In genomic region chr6:90450179-90450578, GRCm38 (mm10) we compare ENCODE assay signal across 9 mouse cellular contexts. TPM values are rescaled to one million over a fixed set of nuclear protein-coding genes. Genes with fewer than 3 reads are reported as not detected.
DNase-seq lines count a peak whose midpoint lies in the region; ATAC-seq and TF ChIP-seq lines count a peak whose summit lies in the region.
"Had no signal": no experiment of that assay in that cellular context is flagged by ENCODE, and none has a peak within 500 bp of the region (broad histone marks: within the 10 kb centered on the region; RNA-seq: fewer than 3 reads in every experiment).

No protein-coding gene starts in this region.

- DNase-seq in left cerebral cortex, adult 18-20 months (ENCODE audit: low spot score in 2 of 2) = peak; percentile 80 to 92
- DNase-seq in left cerebral cortex, adult 11 months (ENCODE audit: low spot score) = no peak
- peak; percentile 78 to 81 for DNase-seq in left cerebral cortex, postnatal 25 days (ENCODE audit: low spot score in 2 of 2)
- peak; percentile 81 for DNase-seq in retina, embryonic 14.5 days (ENCODE audit: low spot score)
- peak; percentile 72 to 90 for DNase-seq in urinary bladder, postnatal 4 days (ENCODE audit: low spot score in 2 of 2)

- H3K27ac ChIP-seq in bone marrow, adult 2 months (ENCODE audit: control insufficient read depth, insufficient read depth, low read depth, low read length, poor library complexity) = no peak overlapping the region
- no peak overlapping the region for H3K27ac ChIP-seq in embryonic fibroblast, embryonic 13.5 days (ENCODE audit: insufficient read depth, low read length)
- H3K27ac ChIP-seq: midbrain, embryonic 12.5 days had no signal

- 18% methylated on average over 7 of the region's 7 CpGs for WGBS in bone marrow, adult 2 months

- ATAC-seq in hematopoietic stem cell, adult 5-6 weeks (replicated peaks in 1 of 2; ENCODE audit: insufficient read depth in 1 of 2, low FRiP score in 2 of 2, low TSS enrichment in 1 of 2, low read depth in 1 of 2, poor library complexity in 2 of 2, severe bottlenecking in 2 of 2) = peak; percentile 53 to 59; a peak in 2 of 4 replicates

- no peak overlapping the region for H3K4me3 ChIP-seq in bone marrow, adult 2 months (replicated peaks; ENCODE audit: control insufficient read depth, low read depth, low read length)
- H3K4me3 ChIP-seq in embryonic fibroblast, embryonic 13.5 days (ENCODE audit: insufficient read depth, low read length) = no peak overlapping the region
- H3K4me3 ChIP-seq: midbrain, embryonic 12.5 days had no signal

- peak; percentile 44; the same call in 1 of the 2 replicates for TF ChIP-seq CTCF in bone marrow, adult 2 months (IDR thresholded peaks at IDR 0.05; ENCODE audit: control insufficient read depth, insufficient read depth, low read length)
- peak; percentile 82 for TF ChIP-seq CTCF in embryonic fibroblast, embryonic 13.5 days (IDR thresholded peaks at IDR 0.05; ENCODE audit: borderline replicate concordance, insufficient read depth, low read length)

- no peaks in the 10 kb centered on the region for H3K4me1 ChIP-seq in bone marrow, adult 2 months (ENCODE audit: control insufficient read depth, insufficient read depth, low read length)
- H3K4me1 ChIP-seq in embryonic fibroblast, embryonic 13.5 days (ENCODE audit: control insufficient read depth, insufficient read depth, low read length) = no peaks in the 10 kb centered on the region

- intact Hi-C loops in left cerebral cortex, postnatal 25 days (cut with DNase I) = loop anchor here (5.0 kb wide), 2 partner anchors 67 to 87 kb away; no protein-coding TSS in a partner anchor

- no peak for TF ChIP-seq POLR2A in bone marrow, adult 2 months (IDR thresholded peaks at IDR 0.05; ENCODE audit: borderline replicate concordance, control insufficient read depth, low read depth, low read length)
- TF ChIP-seq POLR2A in embryonic fibroblast, embryonic 13.5 days (IDR thresholded peaks at IDR 0.05; ENCODE audit: low read depth, low read length) = no peak

RNA-seq across cellular contexts. Expression of gene Klf15, which starts 12.2 kb away (rescaled TPM):
- total RNA-seq in left cerebral cortex, adult 18-20 months (2021) = 10 to 100 TPM; 23.9 to 24.8 TPM
- polyA plus RNA-seq in bone marrow, adult 2 months (2011; ENCODE audit: insufficient read depth, insufficient read length, low replicate concordance, missing spikeins) = 2.5 TPM in 1 of 2 replicates, not detected in the other
- 1.1 and 1.8 TPM in 2 replicates for polyA plus RNA-seq in embryonic fibroblast, embryonic 13.5 days (2011; ENCODE audit: insufficient read length, low read depth, missing spikeins)
- total RNA-seq in hematopoietic stem cell, adult 5-6 weeks (2017) = not detected in 2 replicates
- 10 to 100 TPM; 20.8 to 24.2 TPM for total RNA-seq in left cerebral cortex, postnatal 25 days (2021)

RNA-seq across cellular contexts. Expression of gene Cfap100, which starts 21.6 kb away (rescaled TPM):
- total RNA-seq in left cerebral cortex, adult 18-20 months (2021) = 1 to 10 TPM; 4.9 to 5.3 TPM
- polyA plus RNA-seq in bone marrow, adult 2 months (2011; ENCODE audit: insufficient read depth, insufficient read length, low replicate concordance, missing spikeins) = 0.72 TPM in 1 of 2 replicates, not detected in the other
- polyA plus RNA-seq in embryonic fibroblast, embryonic 13.5 days (2011; ENCODE audit: insufficient read length, low read depth, missing spikeins) = 0.95 and 3.1 TPM in 2 replicates
- not detected in 2 replicates for total RNA-seq in hematopoietic stem cell, adult 5-6 weeks (2017)
- 1 to 10 TPM; 3.8 to 3.9 TPM for total RNA-seq in left cerebral cortex, postnatal 25 days (2021)

RNA-seq across cellular contexts. Expression of gene Aldh1l1, which starts 36.0 kb away (rescaled TPM):
- 10 to 100 TPM; 46.6 to 54.5 TPM for total RNA-seq in left cerebral cortex, adult 18-20 months (2021)
- polyA plus RNA-seq in bone marrow, adult 2 months (2011; ENCODE audit: insufficient read depth, insufficient read length, low replicate concordance, missing spikeins) = 2.3 and 4.5 TPM in 2 replicates
- 3.1 and 4.0 TPM in 2 replicates for polyA plus RNA-seq in embryonic fibroblast, embryonic 13.5 days (2011; ENCODE audit: insufficient read length, low read depth, missing spikeins)
- total RNA-seq in hematopoietic stem cell, adult 5-6 weeks (2017) = 13.1 and 18.0 TPM in 2 replicates
- total RNA-seq in left cerebral cortex, postnatal 25 days (2021) = 10 to 100 TPM; 63.5 to 65.8 TPM

Comparison
In these comparisons a context has a peak if more than half of its experiments do, and no peak if none do; other contexts are left out.
1. RNA of gene Klf15, which starts 12.2 kb away (total RNA-seq): 23.9 to 24.8 TPM in left cerebral cortex, adult 18-20 months and 20.8 to 24.2 TPM in left cerebral cortex, postnatal 25 days; not detected in hematopoietic stem cell, adult 5-6 weeks; every median in the first group is over 10 times any median in the second.